Mouse (Mus musculus) thymus, postnatal 0 days (tissue): ENCODE data around the gene Pik3r2. TPM values are rescaled to one million over a fixed set of nuclear protein-coding genes. Genes with fewer than 3 reads are reported as not detected.

Experiments
- microRNA-seq: library from miRNA; unstranded; fragments of <30 nt; microRNA quantifications from one replicate; pipeline ENCODE4, GENCODE M21; 2016; ENCODE audit warnings: borderline number of aligned reads
- polyA plus RNA-seq: library from polyadenylated mRNA; unstranded; fragments of >200 nt; fragmentation: Nextera tagmentation; extraction: Ambion mirVana; gene quantifications from 2 replicates; pipeline ENCODE4 v1.2.1, GENCODE M21; 2015

The Pik3r2 gene
- polyA plus RNA-seq, 1 experiment from 2014 or later, result 35.1 TPM

Small RNAs within 50 kb of the gene (microRNA-seq; reads per million reads assigned to microRNA genes)
- not detected for gene Mir7240

Other genes starting within 250 kb of the Pik3r2 start
- gene Fkbp8, start 249.0 kb downstream of the Pik3r2 start, polyA plus RNA-seq, result 309 and 319 TPM in 2 replicates
- gene Kxd1, start 248.8 kb downstream of the Pik3r2 start, polyA plus RNA-seq, result 66.8 and 68.6 TPM in 2 replicates
- 13.5 and 14.2 TPM in 2 replicates for gene Ell, start 237.3 kb downstream of the Pik3r2 start, polyA plus RNA-seq
- 78.9 and 88.4 TPM in 2 replicates for gene Isyna1, start 182.3 kb downstream of the Pik3r2 start, polyA plus RNA-seq
- gene Ssbp4, start 167.8 kb downstream of the Pik3r2 start, polyA plus RNA-seq, result 135 and 142 TPM in 2 replicates
- 4.7 and 5.8 TPM in 2 replicates for gene Lrrc25, start 160.6 kb downstream of the Pik3r2 start, polyA plus RNA-seq
- 1.2 and 1.4 TPM in 2 replicates for gene Gdf15, start 144.3 kb downstream of the Pik3r2 start, polyA plus RNA-seq
- gene Pgpep1, start 116.3 kb downstream of the Pik3r2 start, polyA plus RNA-seq, result 33.2 and 43.0 TPM in 2 replicates
- gene Lsm4, start 103.5 kb downstream of the Pik3r2 start, polyA plus RNA-seq, result 333 and 377 TPM in 2 replicates
- 85.7 and 111 TPM in 2 replicates for gene Jund, start 77.8 kb downstream of the Pik3r2 start, polyA plus RNA-seq
- 0.04 and 0.06 TPM in 2 replicates for gene Iqcn, start 73.3 kb downstream of the Pik3r2 start, polyA plus RNA-seq
- 0.29 and 0.32 TPM in 2 replicates for gene Gm3336, start 58.2 kb downstream of the Pik3r2 start, polyA plus RNA-seq
- gene Pde4c, start 53.0 kb downstream of the Pik3r2 start, polyA plus RNA-seq, result 0.28 and 0.35 TPM in 2 replicates
- 7.0 and 8.0 TPM in 2 replicates for gene Rab3a, start 22.0 kb downstream of the Pik3r2 start, polyA plus RNA-seq
- gene Mpv17l2, start 15.8 kb downstream of the Pik3r2 start, polyA plus RNA-seq, result 54.3 and 54.4 TPM in 2 replicates
- gene Mast3, start 28.3 kb upstream of the Pik3r2 start, polyA plus RNA-seq, result 37.2 and 37.3 TPM in 2 replicates
- gene Il12rb1, start 31.7 kb upstream of the Pik3r2 start, polyA plus RNA-seq, result 16.2 TPM in 2 replicates
- gene Arrdc2, start 63.0 kb upstream of the Pik3r2 start, polyA plus RNA-seq, result 11.0 and 11.4 TPM in 2 replicates
- gene Kcnn1, start 86.5 kb upstream of the Pik3r2 start, polyA plus RNA-seq, result 0.36 and 0.85 TPM in 2 replicates
- gene Ccdc124, start 97.2 kb upstream of the Pik3r2 start, polyA plus RNA-seq, result 93.8 and 98.6 TPM in 2 replicates
- gene Slc5a5, start 116.0 kb upstream of the Pik3r2 start, polyA plus RNA-seq, result 0.49 and 1.6 TPM in 2 replicates
- gene Rpl18a, start 120.7 kb upstream of the Pik3r2 start, polyA plus RNA-seq, result 6,882 and 7,160 TPM in 2 replicates
- 45.0 and 45.3 TPM in 2 replicates for gene Map1s, start 129.2 kb upstream of the Pik3r2 start, polyA plus RNA-seq